Mouse (Mus musculus) left cerebral cortex, postnatal 36 days (tissue): ENCODE data around the gene Jmjd7. TPM values are rescaled to one million over a fixed set of nuclear protein-coding genes. Genes with fewer than 3 reads are reported as not detected.

Source experiments
- DNase-seq, 2 experiments: peaks; one replicate each; pipeline ENCODE4 v3.0.0; 2021 to 2022; ENCODE audit warnings: low spot score in 2 of 2, mixed read lengths in 1 of 2
- intact Hi-C: fragments of 180-260 bp; cut with DNase I; formaldehyde crosslinking; loops from one replicate; pipeline ENCODE4 v1.15.1; 2025
- total RNA-seq, 2 experiments: library from RNA; stranded (reverse); gene quantifications; 2 replicates each; pipeline ENCODE4 v1.2.3; 2021

Jmjd7 gene
- 1 to 10 TPM; 3.4 to 4.8 TPM for total RNA-seq

DNA sequence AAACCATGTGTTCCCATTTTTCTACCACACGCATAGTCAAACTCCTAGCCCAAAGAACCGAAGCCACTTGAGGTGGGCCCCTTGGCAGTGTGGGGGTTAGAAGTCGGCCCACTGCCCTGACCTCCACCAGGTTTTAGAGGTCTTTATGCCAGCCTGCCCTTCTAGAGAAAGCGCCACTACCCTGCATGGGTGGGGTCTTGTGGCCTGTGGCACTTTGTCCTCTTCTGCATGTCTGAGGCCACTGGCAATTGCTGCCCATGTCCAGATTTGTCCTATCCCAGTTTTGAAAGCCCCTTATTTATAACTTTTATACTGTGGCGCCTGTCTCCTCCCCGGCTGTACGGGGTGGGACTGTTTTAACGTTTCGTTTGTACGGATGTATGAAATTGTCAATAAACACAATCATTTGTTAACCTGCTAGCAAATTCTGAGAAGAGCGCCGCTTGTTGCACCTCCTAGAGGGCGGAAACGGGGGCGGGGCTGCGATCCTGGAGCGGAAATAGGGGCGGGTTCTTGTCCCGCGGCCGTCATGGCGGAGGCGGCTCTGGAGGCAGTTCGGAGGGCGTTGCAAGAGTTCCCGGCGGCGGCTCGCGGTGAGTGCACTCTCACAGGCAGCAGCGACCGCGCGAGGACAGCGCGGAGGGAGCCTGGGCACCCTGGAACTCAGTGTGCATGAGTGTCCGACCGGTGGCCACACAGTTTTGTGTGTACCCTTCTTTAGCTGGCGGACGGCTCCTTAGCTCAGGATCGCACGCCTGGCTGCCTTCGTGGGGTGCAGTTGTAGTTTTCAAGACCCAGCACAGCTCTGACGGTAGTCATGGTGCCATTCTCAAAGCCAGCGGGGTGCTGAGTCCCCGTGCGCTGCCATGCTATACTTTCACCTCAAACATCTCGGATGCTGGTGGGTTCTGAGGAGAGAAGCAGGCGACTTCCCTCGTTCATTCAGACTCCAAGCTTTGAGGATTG, at the start of gene Jmjd7, which contains the start of gene Gm28042:
Jmjd7 (plus strand) TSS at position 500 of the 966 bp plus-strand sequence.
Gm28042 (plus strand) TSS at position 510 of the 966 bp plus-strand sequence.
- peak; percentile 85 to 87 for DNase-seq
- intact Hi-C loops = no loop called here

- intact Hi-C loops = no loop called here
- no peak for DNase-seq
Measured at GRCm38 (mm10) chr2:119980343-119980986, 46.8 kb upstream of the Jmjd7 start.

DNA sequence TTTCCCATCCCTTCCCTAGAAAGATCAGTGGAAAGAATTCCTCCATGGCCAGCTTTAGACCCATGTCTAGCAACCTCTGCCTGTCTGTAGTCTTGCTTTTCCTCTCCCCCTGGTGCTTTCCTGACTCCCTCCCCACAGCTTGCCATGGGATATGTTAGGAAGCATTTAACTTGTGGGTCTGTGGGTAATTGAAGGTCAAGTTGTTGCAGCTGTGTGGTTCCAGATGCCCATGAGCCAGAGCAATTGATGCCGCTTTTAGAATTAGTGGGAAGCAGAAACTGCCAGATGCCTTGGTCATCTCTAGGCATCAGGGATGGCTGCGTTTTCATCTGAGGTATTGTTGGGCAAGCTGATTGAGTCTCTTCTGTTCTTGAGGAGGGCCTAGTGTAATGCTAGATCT, 45.7 kb upstream of the Jmjd7 start:
- DNase-seq = no peak
- intact Hi-C loops = no loop called here

DNA sequence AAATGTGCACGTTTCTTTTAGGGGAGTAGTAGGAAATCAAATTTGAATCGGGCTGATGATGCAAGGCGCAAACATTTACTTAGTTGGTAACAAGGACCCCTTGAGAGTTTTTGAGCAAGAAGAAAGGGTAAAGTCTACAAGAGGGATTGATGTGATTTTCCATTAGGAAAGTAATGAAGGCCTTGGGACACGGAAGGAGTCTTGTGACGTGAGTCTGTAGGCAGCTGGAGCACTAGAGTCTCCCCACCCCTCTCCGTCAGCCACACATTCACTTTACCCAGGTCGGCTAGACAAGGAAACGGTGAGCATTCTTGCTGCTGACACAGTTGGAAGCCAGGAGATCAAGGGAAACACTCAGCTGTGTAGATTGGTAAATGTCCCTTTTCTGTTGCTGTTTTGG, 41.4 kb upstream of the Jmjd7 start:
- no peak for DNase-seq
- intact Hi-C loops = no loop called here

DNA sequence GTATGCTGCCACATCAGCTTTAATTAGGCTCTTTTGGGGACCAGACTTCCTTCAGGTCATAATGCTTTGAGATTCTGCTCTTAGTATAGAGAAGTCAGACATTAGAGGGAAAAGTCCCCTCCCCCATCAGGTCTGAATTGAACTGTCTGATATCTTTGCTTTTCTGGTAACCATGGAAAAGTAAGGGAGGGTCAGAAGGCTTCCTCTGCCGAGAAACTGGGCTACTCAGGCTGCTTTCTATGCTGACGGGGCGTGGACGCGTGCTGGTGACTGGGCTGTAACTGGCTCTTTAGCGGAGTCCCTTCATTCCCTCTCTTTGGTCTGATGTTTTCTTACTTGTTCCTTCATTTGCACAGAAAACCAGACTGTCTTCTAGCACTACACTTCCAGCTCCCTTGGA, 40.9 kb upstream of the Jmjd7 start:
- intact Hi-C loops = no loop called here
- no peak for DNase-seq

- intact Hi-C loops = no loop called here
Measured at GRCm38 (mm10) chr2:119987441-119987840, 39.8 kb upstream of the Jmjd7 start.

GRCm38 (mm10) chr2:119988952-119989351, 38.3 kb upstream of the Jmjd7 start:
- DNase-seq = no peak
- intact Hi-C loops = no loop called here

More at GRCm38 (mm10) chr2:119987441-119987840, 39.8 kb upstream of the Jmjd7 start:
- no peak for DNase-seq

- DNase-seq = no peak
- intact Hi-C loops = no loop called here
Measured at GRCm38 (mm10) chr2:119990881-119991280, 36.4 kb upstream of the Jmjd7 start.

- DNase-seq = no peak
- intact Hi-C loops = no loop called here
Measured at GRCm38 (mm10) chr2:119992349-119992748, 34.9 kb upstream of the Jmjd7 start.

DNA sequence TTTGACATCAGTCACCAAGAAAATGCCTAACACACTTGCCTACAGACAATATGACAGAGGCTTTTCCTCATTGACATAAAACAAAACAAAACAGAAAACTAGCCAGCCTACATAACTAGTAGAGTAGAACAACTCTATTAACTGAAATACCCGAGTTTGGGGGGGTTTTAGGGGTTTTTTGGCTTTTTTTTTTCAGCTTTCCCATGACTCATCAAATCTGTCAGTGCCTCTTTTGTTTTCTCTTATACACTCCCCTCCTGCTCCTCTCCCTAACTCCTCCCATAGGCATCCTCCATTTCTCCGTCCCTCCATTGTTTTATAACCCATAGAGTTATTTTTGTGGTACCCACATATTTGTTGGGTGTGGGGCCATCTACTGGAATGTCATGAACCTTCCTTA, 33.8 kb upstream of the Jmjd7 start:
- intact Hi-C loops = no loop called here
- no peak for DNase-seq

- intact Hi-C loops = no loop called here
- DNase-seq = no peak
Measured at GRCm38 (mm10) chr2:119994839-119995238, 32.4 kb upstream of the Jmjd7 start.

DNA sequence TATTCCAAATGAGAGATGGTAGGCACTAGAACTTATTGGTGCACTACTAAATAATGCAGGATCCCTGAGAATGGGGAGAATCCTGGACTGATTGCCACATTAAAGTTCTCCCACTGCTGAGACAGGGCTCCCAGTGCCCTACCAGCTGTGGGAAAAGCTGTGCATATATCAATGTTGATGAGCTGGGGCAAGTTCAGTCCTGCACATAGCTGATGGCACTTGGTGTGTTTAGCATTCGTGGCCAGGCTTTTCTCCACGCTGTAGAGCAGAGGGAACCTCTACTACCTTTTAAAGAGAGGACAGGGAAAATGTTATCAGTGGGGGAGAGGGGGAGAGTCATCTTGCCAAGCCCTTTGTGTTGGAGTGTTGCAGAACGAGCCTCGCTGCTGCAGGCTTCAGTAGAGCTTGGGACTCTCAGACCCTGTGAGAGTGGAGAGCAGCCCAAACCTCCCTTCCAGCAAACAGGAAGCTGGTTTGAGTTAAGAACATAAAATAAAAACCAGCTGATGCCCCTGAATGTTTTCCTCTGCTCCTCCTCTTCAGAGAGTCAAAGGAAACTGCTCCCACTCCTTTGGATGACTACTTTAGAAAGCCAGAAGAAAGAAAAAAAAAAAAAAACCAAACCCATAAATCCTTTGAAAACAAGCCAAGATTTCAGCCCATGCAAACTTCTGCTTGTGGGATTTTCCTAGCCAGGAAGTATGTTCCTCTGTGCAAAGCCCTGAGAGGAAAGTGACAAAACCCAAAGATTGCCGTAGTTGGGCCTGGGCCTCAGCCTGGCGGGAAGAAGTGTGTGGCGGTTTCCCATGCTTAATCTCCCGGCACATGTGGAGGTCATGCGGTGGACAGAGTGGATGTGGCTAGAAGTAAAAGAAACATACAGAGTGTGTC, 31.6 kb upstream of the Jmjd7 start:
- intact Hi-C loops = no loop called here
- no peak for DNase-seq

GRCm38 (mm10) chr2:119997354-119997753, 29.9 kb upstream of the Jmjd7 start:
- intact Hi-C loops = no loop called here
- no peak for DNase-seq

- DNase-seq = no peak
- intact Hi-C loops = no loop called here
Measured at GRCm38 (mm10) chr2:119999731-120000130, 27.6 kb upstream of the Jmjd7 start.

DNA sequence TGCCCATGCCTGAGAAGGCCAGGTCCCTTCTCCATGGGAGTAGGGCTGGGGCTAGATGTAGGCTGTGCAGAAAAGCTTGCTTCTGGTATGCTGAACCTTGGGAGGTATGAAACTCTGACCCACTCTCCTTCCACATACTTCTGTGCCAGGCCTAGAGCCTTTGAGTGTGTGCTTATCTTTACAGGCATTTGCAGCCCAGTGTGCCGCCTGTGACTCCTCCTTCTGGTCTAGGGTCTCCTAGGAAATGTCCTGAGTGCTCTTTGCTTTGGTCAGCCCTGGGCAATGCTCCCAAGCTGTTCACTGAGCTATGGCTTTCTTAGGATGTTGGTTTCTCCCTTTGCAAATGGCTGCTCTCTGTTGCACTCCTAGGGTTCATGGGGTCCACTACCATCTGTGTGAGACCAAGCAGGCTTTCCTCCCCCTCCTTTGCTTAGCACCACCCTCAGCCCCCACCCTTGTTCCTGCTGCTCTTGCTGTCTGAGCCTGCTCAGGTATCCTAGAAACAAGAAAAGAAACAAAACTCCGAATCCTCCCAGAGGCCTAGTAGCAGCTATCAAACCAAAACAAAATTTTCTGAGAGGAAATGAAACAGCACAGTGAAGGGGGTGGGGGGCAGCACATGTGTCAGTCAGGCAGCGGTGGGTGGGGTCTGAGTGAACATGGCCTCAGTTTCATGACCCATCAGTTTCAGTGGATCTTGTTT, 26.2 kb upstream of the Jmjd7 start:
- DNase-seq = no peak
- intact Hi-C loops = no loop called here

DNA sequence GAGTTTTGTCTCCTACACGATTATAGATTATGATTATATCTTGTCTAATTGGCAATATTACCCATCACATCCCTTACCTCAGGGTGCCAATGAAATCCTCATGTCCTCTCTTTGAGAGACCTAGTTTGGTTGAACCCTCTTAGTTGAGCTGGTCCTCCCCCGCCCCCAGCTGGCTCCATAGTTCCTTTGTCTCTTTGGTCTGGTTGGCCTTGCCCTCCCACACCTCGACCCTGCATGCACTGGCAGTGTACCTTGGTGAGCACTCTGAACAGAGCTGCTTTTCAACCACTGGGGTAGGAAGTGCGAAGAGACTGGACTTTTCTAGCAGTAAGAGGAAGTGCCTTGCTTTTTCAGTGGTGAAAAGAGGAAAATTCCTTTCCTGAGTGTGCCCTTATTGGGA, 25.3 kb upstream of the Jmjd7 start:
- DNase-seq = no peak
- intact Hi-C loops = no loop called here

GRCm38 (mm10) chr2:120003970-120004369, 23.3 kb upstream of the Jmjd7 start:
- intact Hi-C loops = no loop called here
- no peak for DNase-seq

DNA sequence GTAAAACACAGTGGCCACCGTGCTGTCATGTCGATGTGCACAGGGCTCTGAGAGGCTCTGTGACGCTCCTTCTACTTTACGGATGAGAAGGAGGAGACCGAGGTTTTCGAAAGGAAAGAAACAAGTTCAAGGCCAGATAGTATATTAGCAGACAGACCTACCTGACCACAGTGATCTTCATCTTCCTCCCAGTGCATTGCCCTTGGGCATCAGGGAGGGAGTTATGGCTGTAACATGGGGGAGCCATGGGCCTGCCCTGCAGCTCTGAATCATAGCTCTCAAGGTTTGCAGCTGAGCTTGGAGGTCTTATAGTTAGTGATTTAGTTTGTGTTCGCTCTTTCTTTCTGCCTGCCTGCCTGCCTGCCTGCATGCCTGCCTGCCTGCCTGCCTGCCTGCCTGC, 20.6 kb upstream of the Jmjd7 start:
- intact Hi-C loops = no loop called here
- no peak for DNase-seq

GRCm38 (mm10) chr2:120007680-120008210, 19.5 kb upstream of the Jmjd7 start:
- intact Hi-C loops = no loop called here
- DNase-seq = no peak
